Mouse (Mus musculus): Measurements from ENCODE around the gene Zc3h6.
"Not testable (repeated sequence)": the region's sequence is repeated elsewhere in the genome, so short reads cannot be mapped to it uniquely, and the experiment has no call there.

Zc3h6 gene

DNA sequence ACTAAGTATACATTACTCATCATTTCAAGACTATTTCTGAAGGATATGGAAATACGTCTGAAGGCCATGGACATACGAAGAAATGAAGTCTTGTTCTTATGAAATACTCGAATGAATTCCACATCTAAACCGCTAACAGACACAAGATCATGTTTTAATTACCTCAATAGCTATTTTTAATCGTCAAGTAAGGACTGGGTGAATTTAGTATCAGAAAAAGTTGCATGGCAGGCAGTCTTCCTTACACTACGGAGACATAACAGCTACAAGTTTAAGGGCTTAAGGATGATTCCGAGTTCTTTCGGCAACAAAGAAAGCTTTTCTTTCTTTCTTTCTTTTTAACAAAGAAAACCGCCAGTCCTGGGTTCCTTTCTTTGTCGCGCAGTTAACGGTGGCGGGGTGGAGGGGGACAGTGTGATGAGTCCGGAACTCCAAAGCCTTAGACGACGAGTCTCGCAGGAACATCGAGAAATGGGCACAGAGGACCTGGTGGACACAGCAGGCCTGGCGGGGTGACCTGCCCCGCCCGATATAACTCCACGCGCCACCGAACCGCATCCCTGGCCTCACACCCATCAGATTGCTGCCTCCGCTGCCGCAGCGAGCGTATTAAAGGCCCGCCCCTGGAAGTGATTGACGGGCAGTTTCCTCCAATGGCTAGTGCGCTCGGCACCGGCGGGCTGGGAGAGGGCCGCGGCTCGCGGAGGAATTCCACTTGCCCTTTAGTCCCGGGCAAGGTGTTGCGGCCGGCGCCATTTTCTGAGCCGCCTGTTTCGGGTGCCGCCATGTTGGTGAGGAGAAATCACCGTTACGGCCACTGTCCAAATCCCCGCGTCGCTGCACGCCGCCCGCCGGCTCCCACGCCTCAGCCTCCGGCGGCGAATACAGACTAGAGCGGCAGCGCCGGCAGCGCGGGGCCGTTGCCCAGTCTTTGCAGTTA is at the start of gene Zc3h6:
Zc3h6 (plus strand) TSS at position 762 of the 940 bp plus-strand sequence.
- DNase-seq (ENCODE audit: extremely low read depth, insufficient read length, low spot score), result peak; percentile 98

DNA sequence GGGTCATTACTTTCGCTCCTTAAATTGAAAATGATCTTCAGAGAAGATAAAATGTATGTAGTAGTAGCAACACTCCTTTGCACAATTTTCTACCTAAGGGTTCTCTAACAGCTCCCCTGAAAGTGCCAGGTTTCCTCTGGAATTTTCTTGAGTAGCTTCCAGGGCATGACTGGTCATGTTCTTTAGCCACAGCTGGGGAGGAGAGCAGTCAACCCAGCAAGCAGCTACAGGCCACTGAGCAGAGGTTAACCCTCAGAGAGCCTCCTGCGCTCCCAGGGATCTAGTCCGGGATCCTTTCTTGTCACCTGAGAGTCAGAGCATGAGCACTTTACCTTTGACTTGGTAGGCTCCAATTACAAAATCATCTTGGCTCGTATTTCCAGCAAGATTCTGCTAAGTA is 42.4 kb upstream of the Zc3h6 start:
- DNase-seq (ENCODE audit: extremely low read depth, insufficient read length, low spot score), result no peak

DNA sequence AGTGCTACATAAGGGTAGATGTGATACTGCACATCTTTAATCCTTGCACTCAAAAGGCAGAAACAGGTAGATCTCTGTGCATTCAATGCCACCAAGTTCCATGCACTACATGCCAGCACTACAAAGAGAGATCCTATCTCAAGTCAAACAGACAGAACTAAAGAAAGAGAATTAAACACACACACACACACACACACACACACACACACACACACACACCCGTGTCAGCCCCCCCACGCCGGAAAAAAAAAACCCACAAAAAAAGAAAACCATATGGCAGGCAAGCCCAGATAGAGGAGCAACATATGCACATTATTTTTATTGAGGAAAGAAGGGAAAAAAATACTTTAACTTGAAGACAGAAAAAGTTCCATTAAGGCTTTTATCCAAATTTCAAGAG is 38.8 kb upstream of the Zc3h6 start:
- no peak for DNase-seq (ENCODE audit: extremely low read depth, insufficient read length, low spot score)

DNA sequence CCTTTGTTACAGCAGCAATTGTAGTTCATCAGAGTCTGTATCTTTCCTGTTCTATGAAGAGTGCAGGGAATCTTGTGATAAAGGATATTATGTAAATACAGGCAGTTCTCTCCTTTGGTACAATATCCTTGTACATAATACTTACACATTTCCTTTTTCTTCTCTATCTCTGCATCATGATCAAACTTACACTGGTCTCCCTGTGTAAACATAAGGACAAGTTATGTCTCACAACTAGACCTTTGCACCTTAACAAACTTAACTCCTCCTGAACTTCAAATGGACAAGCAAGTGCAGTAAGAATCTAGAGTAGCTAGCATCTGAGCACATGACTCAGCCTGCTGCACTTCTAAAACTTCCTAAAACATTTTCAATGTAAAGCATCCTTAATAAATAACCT is 36.5 kb upstream of the Zc3h6 start:
- DNase-seq (ENCODE audit: extremely low read depth, insufficient read length, low spot score), result no peak

GRCm38 (mm10) chr2:128936256-128936655 is 30.9 kb upstream of the Zc3h6 start:
- DNase-seq (ENCODE audit: extremely low read depth, insufficient read length, low spot score), result no peak

DNA sequence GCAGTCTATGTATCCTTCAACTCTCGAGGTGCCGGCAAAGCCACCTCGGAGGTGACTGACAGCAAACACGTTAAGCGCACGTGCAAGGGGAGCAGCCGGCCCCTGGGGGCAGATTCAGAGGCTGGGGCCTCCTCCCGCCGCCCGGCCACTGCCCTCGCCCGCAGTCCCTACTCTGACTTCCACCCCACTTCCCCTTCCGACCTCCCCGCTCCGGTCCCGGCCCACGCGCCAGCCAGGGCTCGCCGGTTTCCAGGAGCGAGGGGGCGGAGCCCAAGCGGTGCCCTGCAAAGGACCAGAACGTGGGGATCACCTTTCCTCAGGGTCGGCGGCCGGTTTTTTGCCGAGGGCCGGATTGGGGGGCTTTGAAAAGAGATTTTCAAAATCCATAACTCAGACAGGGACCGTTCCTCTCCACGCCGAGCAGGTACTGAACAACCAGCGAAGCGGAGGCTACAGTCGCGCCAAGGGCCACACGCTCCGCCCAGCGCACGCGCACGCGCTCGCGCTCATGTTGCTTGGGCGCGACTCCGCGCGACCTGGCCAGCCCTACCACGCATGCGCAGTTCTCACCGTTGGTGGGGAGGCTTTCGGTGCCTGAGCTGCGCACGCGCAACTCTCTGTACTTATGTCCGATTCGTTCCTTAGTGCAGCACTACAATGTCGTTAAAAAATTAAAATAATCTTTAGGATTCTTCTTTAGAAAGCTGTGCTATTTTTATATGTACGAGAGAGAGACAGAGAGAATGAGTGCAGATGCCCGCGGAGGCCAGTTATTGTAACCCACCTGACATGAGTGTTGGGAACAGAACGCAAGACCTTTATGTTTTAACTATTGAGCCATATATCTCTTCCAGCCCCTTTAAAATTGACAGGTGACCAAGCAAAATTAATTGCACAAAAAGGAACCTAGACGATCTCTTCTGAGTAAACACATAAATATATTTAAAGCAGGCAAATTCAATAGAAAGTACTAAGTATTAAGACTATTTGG is 23.4 kb upstream of the Zc3h6 start, which contains the start of gene Zc3h8:
Zc3h8 (minus strand) TSS at position 540 of the 991 bp plus-strand sequence.
- DNase-seq (ENCODE audit: extremely low read depth, insufficient read length, low spot score), result peak; percentile 98

DNA sequence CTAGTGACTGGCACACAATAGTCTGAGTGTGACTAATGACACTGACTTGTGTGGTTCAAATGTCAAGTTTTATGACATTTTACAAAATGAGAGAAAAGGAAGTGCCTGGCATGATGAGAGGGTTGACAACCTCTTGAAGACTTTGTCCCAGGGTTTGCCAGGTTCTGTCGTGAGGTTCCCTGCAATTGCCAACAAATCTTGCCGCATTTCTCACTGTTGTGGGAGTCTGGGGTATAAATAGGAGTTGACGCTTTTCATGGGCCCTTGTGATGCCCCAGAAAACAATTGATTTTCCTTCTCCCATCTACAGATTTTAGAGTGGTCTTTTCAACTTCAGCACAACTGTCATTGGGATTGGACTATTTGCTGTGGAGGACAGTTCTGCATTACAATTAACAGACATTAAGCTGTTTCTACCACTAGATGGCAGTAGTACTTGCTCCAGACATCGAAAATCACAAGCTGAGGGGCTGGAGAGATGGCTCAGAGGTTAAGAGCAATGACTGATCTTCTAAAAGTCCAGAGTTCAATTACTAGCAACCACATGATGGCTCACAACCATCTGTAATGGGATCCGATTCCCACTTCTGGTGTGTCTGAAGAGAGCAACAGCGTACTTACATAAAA is 19.1 kb upstream of the Zc3h6 start:
- DNase-seq (ENCODE audit: extremely low read depth, insufficient read length, low spot score), result peak; percentile 29

- DNase-seq (ENCODE audit: extremely low read depth, insufficient read length, low spot score), result no peak
Measured at GRCm38 (mm10) chr2:128954186-128954585, 13.0 kb upstream of the Zc3h6 start.

GRCm38 (mm10) chr2:128965505-128966105 is 1.6 kb upstream of the Zc3h6 start:
- DNase-seq (ENCODE audit: extremely low read depth, insufficient read length, low spot score), result no peak

GRCm38 (mm10) chr2:128966236-128966635 is 966 bp upstream of the Zc3h6 start:
- DNase-seq (ENCODE audit: extremely low read depth, insufficient read length, low spot score), result no peak

DNA sequence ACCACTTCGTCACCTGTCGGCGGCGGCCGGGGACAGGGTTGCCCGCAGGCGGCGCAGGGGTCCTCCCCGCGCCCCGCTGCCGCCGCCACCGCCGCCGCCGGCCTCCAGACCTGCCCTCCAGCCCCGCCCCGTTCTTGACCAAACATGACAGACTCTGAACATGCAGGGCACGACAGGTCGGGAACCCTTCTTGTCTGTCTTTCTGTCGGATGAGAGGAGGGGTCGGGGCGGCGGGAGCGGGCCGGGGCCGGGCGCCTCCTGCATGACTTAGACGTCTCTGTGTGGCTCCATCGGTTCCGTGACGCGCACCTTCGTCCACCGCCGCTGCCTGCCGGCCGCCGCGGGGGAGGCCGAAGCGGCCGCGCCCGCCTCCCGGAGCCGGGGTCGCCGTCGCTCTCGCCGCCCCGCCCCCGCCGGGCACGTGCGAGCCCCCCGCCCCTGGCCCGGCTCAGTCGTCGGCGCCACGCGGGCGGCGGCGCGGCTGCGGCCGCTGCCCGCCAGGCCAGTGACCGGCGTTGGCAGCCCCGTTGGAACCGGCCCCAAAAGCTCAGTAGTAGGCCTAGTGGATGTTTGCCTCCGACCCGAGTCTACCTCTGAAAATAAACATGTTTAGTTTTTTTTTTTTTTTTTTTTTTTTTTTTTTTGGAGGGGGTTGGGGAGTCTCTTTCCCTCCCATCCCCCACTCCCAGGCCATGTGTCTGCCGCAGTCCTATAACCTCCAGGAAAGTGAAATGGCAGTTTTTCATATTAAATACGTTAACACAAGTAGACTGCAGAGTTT is 649 bp downstream of the Zc3h6 start, which contains the start of gene Gm10762:
Gm10762 (minus strand) TSS at position 65 of the 781 bp plus-strand sequence.
- peak; percentile 82 for DNase-seq (ENCODE audit: extremely low read depth, insufficient read length, low spot score)

DNA sequence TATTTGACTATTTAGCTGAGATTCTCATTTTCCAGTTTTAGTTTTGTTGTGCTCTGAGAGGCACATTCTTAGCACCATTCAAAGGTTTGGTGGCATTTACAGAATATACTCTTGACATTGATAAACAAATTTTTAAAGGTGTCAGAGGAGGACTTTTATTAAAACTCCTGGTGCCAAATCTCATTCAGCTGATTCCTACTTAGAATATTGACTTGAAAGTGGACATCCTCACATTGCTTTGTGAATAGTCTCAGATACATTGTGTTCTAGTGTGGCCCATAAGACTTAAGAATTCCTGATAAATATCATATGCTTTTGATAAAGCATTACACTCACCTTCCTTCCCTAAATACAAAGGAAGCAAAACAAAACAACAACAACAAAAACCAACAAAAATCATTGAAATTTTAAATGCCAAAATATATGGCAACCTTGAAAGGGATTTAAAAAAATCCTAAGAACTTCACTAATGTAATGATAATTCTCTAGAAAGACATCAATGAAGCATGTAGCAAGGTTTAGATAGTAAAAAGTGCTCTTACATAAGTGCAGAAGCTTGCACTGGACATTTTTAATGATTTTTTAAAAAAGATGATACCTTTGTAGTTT is 1.4 kb downstream of the Zc3h6 start:
- DNase-seq (ENCODE audit: extremely low read depth, insufficient read length, low spot score), result no peak

DNA sequence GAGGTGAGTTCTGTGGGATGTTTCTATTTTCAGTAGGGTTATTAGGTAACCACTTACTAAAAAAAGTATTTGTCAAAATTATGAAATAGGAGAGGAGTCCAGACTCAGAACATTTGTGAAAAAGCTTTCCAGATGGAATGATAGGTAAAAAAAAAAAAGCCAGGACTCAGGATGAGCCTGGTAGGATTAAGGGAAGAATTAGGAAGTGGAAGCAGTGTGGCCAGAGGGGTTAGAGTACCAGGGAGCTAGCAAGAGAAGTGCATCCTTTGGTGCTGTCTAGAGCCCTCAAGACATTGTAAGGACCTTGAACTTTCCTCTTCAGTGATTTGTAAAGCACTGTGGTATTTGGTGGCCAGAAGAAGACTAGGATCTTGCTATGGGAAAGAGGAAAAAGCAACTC is 5.1 kb downstream of the Zc3h6 start:
- DNase-seq (ENCODE audit: extremely low read depth, insufficient read length, low spot score), result no peak

DNA sequence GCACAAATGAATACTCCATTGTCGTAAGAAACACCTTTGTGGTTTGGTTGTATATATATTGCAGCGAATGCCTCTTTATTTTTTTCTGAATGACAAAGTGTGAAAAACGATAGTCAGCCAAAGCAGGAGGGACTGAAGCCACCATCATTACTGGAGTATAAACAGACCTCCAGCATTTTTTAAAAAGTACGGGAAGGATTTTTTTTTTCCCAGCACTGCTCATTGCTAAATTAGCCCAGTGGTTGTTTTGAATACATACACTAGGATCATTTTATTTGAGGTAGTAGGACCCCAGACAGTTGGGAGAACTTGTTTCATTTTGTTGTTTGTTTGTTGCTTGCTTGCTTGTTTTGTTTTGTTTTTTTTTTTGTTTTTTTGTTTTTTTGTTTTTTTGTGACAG is 8.4 kb downstream of the Zc3h6 start:
- DNase-seq (ENCODE audit: extremely low read depth, insufficient read length, low spot score), result no peak

DNA sequence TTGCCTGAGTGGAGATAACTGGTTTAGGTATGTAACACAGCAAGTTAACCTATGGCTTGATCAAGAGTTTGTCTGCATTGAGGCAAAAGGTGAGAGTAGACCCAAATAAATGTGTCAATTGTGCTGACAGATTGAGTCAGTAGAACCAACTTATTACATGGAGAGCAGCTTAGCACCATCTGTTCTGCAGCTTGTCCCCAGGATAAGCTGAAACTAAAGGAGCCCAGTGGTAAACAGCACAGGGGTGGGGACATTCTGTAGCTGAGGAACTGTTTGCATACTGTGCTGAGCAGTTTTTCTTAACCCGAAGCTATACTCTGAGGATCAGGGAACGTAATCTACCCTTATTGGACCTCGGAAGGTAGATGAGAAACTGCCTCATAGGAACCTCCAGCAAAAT is 17.5 kb downstream of the Zc3h6 start:
- DNase-seq (ENCODE audit: extremely low read depth, insufficient read length, low spot score), result no peak

DNA sequence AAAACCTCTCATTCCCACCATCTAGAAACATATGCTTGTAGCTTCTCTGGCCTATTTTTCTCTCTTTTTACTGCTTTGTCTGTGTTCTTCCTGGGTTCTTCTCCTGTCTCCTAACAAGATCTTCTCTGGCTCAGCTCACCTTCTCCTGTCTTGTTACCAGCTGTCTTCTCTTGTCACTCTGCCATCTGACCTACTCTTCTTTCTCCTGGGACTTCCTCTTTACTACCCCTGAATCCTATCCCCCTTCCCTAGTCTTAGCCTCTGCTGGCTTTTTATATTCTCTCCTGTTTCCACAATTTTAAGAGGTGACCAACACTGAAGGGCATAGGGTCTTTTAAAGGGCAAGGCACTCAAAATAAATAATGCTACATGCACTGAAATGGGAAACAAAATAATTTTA is 37.7 kb downstream of the Zc3h6 start:
- no peak for DNase-seq (ENCODE audit: extremely low read depth, insufficient read length, low spot score)

GRCm38 (mm10) chr2:129006194-129006749 is 39.1 kb downstream of the Zc3h6 start:
- DNase-seq (ENCODE audit: extremely low read depth, insufficient read length, low spot score), result no peak

DNA sequence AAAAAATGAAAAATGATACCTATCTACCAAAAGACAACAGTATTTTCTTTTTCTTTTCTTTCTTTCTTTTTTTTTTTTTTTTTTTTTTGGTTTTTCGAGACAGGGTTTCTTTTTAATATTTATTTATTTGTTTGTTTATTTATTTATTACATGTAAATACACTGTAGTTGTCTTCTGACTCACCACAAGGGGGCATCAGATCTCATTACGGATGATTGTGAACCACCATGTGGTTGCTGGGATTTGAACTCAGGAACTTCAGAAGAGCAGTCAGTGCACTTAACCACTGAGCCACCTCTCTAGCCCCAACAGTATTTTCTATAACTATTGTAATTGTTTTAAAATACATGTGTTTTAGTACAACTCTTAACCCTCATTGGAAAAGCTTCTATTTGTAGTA is 41.7 kb downstream of the Zc3h6 start:
- not testable (repeated sequence) for DNase-seq (ENCODE audit: extremely low read depth, insufficient read length, low spot score)

DNA sequence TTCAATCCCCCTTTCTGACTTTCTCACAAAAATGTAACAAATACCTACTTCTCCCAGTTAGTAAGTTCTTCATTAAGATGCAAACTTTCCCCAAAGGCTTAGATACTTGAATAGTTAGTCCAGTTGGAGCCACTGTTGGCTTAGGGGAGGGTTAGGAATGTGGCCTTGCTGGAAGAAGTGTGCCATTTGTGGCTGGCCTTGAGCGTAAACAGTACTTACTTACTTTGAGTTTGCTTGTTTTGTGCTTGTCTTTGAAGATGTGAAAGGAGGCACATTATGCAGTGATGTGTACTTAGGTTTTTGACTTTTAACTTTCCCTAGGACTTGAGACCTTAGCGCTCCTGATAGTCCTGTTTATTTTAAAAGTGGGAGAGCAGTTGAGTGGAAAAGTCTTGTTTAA is 52.9 kb downstream of the Zc3h6 start:
- no peak for DNase-seq (ENCODE audit: extremely low read depth, insufficient read length, low spot score)

Measured in 3134 (cell line).